Comparison of ENCODE assay signal across 33 mouse cellular contexts in genomic region chr7:50588642-50589424, GRCm38 (mm10). TPM values are rescaled to one million over a fixed set of nuclear protein-coding genes. Genes with fewer than 3 reads are reported as not detected.
A peak's percentile ranks its signal among the peaks of the same experiment; 100 is the strongest.
DNase-seq lines count a peak whose midpoint lies in the region; ATAC-seq lines count a peak whose summit lies in the region.
"Had no signal": no experiment of that assay in that cellular context is flagged by ENCODE, and none has a peak within 500 bp of the region (broad histone marks: within the 10 kb centered on the region; RNA-seq: fewer than 3 reads in every experiment).

No protein-coding gene starts in this region.

- H3K4me1 ChIP-seq in heart, embryonic 12.5 days (replicated peaks), result 0 out of 2 replicates have a peak, but pooled peaks cover 4% of the 10 kb centered on the region
- H3K4me1 ChIP-seq in midbrain, embryonic 14.5 days (ENCODE audit: control insufficient read depth, insufficient read depth, low read length), result peaks cover 2% of the 10 kb centered on the region; the same call in 1 of the 2 replicates
- H3K4me1 ChIP-seq: embryonic facial prominence, embryonic 13.5 days; forebrain, embryonic 15.5 days; kidney, embryonic 15.5 days; liver, embryonic 13.5 days; stomach, embryonic 15.5 days had no signal

- no peak overlapping the region for H3K9ac ChIP-seq in heart, embryonic 12.5 days
- no peak overlapping the region for H3K9ac ChIP-seq in midbrain, embryonic 14.5 days (replicated peaks; ENCODE audit: low read length)
- H3K9ac ChIP-seq: embryonic facial prominence, embryonic 13.5 days; forebrain, embryonic 15.5 days; kidney, embryonic 15.5 days; liver, embryonic 13.5 days; stomach, embryonic 15.5 days had no signal

- H3K4me2 ChIP-seq in heart, embryonic 12.5 days, result peak overlapping the region; percentile 19
- no peak overlapping the region for H3K4me2 ChIP-seq in midbrain, embryonic 14.5 days (ENCODE audit: low read length)
- H3K4me2 ChIP-seq: embryonic facial prominence, embryonic 13.5 days; forebrain, embryonic 15.5 days; kidney, embryonic 15.5 days; liver, embryonic 13.5 days; stomach, embryonic 15.5 days had no signal

- WGBS in heart, embryonic 12.5 days, result 33% methylated on average over 8 of the region's 8 CpGs
- WGBS in midbrain, embryonic 14.5 days, result 27% methylated on average over 8 of the region's 8 CpGs

- no peak for DNase-seq in heart, postnatal 25 days (ENCODE audit: low spot score)
- peak; percentile 13 for DNase-seq in left cerebral cortex, postnatal 4 days
- DNase-seq in left cerebral cortex, postnatal 10 days (ENCODE audit: extremely low spot score in 1 of 2, low spot score in 2 of 2), result no peak
- peak; percentile 45 for DNase-seq in midbrain, embryonic 14.5 days
- DNase-seq in retina, postnatal 1 day, result peak; percentile 37
- no peak for DNase-seq in right cerebral cortex, postnatal 25 days
- DNase-seq: adrenal gland, adult 8-10 months; B cell, adult 2 months; cerebellum, adult 2 months; cerebellum, postnatal 36 days; embryo, embryonic 11 days; gastrocnemius, postnatal 14 days; heart, adult 11 months; kidney, postnatal 36 days; layer of hippocampus, postnatal 36 days; liver, embryonic 13.5 days; lung, adult 2 months; right cerebral cortex, postnatal 4 days; thymus, postnatal 25 days had no signal

- no peaks in the 10 kb centered on the region for H3K36me3 ChIP-seq in heart, embryonic 12.5 days
- no peaks in the 10 kb centered on the region for H3K36me3 ChIP-seq in midbrain, embryonic 14.5 days (ENCODE audit: control insufficient read depth, insufficient read depth, low read length)
- H3K36me3 ChIP-seq: embryonic facial prominence, embryonic 13.5 days; forebrain, embryonic 15.5 days; G1E; kidney, embryonic 15.5 days; liver, embryonic 13.5 days; stomach, embryonic 15.5 days had no signal

- intact Hi-C loops in heart, postnatal 25 days (cut with DNase I), result no loop called here
- intact Hi-C loops in left cerebral cortex, postnatal 4 days (cut with DNase I), result no loop called here
- intact Hi-C loops in left cerebral cortex, postnatal 10 days (cut with DNase I), result no loop called here

- no peak for ATAC-seq in heart, embryonic 12.5 days (ENCODE audit: insufficient number of reproducible peaks, low FRiP score)
- peak; percentile 27; the same call in 1 of the 2 replicates for ATAC-seq in midbrain, embryonic 14.5 days (ENCODE audit: low FRiP score, low TSS enrichment)
- ATAC-seq: forebrain, embryonic 15.5 days; hindbrain, embryonic 16.5 days; intestine, postnatal 0 days had no signal

- H3K9me3 ChIP-seq in heart, embryonic 12.5 days (replicated peaks), result no peaks in the 10 kb centered on the region
- no peaks in the 10 kb centered on the region for H3K9me3 ChIP-seq in midbrain, embryonic 14.5 days (ENCODE audit: control insufficient read depth, low read length)
- H3K9me3 ChIP-seq: embryonic facial prominence, embryonic 13.5 days; forebrain, embryonic 15.5 days; kidney, embryonic 15.5 days; liver, embryonic 13.5 days; stomach, embryonic 15.5 days had no signal

- H3K27me3 ChIP-seq in heart, embryonic 12.5 days (replicated peaks), result no peaks in the 10 kb centered on the region
- H3K27me3 ChIP-seq in midbrain, embryonic 14.5 days (ENCODE audit: control insufficient read depth, insufficient read depth, low read length), result no peaks in the 10 kb centered on the region
- H3K27me3 ChIP-seq: CH12.LX; embryonic facial prominence, embryonic 13.5 days; forebrain, embryonic 15.5 days; kidney, embryonic 15.5 days; liver, embryonic 13.5 days; stomach, embryonic 15.5 days had no signal

- no peak overlapping the region for H3K4me3 ChIP-seq in heart, embryonic 12.5 days
- H3K4me3 ChIP-seq in midbrain, embryonic 14.5 days (replicated peaks; ENCODE audit: low read depth, low read length), result no peak overlapping the region
- H3K4me3 ChIP-seq: embryonic facial prominence, embryonic 13.5 days; erythroblast, embryonic 14.5 days; forebrain, embryonic 15.5 days; kidney, embryonic 15.5 days; liver, embryonic 13.5 days; stomach, embryonic 15.5 days had no signal

- no peak overlapping the region for H3K27ac ChIP-seq in heart, embryonic 12.5 days (ENCODE audit: poor library complexity, severe bottlenecking)
- no peak overlapping the region for H3K27ac ChIP-seq in midbrain, embryonic 14.5 days (replicated peaks; ENCODE audit: low read depth, low read length)
- H3K27ac ChIP-seq: embryonic facial prominence, embryonic 13.5 days; forebrain, embryonic 15.5 days; kidney, embryonic 15.5 days; liver, embryonic 13.5 days; stomach, embryonic 15.5 days had no signal

RNA-seq across cellular contexts. Expression of gene 4933405O20Rik, which starts 10.2 kb away (rescaled TPM):
- polyA plus RNA-seq in heart, embryonic 12.5 days (2016; fragmentation: Nextera tagmentation; extraction: Ambion mirVana), result not detected in 2 replicates
- total RNA-seq in heart, postnatal 25 days (2021), result not detected
- total RNA-seq in left cerebral cortex, postnatal 4 days (2021), result 1 to 10 TPM in 1 of 2 experiments, under 1 TPM in 1; 0.94 to 1.4 TPM
- under 1 TPM; 0.26 to 0.92 TPM for total RNA-seq in left cerebral cortex, postnatal 10 days (2021)
- polyA plus RNA-seq in midbrain, embryonic 14.5 days (2014; fragmentation: Nextera tagmentation; extraction: Ambion mirVana), result not detected in 2 replicates
- total RNA-seq: adrenal gland, adult 8-10 months; CH12.LX; gastrocnemius, postnatal 14 days; hematopoietic stem cell, adult 5-6 weeks; megakaryocyte, adult 5-6 weeks; monocyte, adult 5-6 weeks; neutrophil, adult 5-6 weeks had no signal
- polyA plus RNA-seq: embryonic facial prominence, embryonic 13.5 days; erythroblast, embryonic 14.5 days; forebrain, embryonic 15.5 days; G1E; hindbrain, embryonic 16.5 days; intestine, postnatal 0 days; kidney, embryonic 15.5 days; liver, embryonic 13.5 days; lung, adult 2 months; stomach, embryonic 15.5 days had no signal

Comparison
In these comparisons a context has a peak if more than half of its experiments do, and no peak if none do; other contexts are left out.
1. DNase-seq: peak in left cerebral cortex, postnatal 4 days (single experiment), midbrain, embryonic 14.5 days (single experiment) and retina, postnatal 1 day (single experiment); none in heart, postnatal 25 days (single experiment), left cerebral cortex, postnatal 10 days (0 of 2) and right cerebral cortex, postnatal 25 days (single experiment).